Mouse (Mus musculus) CH12.LX (cell line): ENCODE measurements at regions not wholly inside any gene's neighbourhood (a gene's known extent, or its start where the extent isn't known, plus 50 kb on each side); places are given as distances from the start of the nearest gene placed in this dataset.

Source experiments
- CHD1 ChIP-seq: IDR thresholded peaks from 2 replicates; pipeline ENCODE4 v1.6.1; 2012; ENCODE audit warnings: low read depth, low read length, improper control_type of control experiment, inconsistent platforms
- CTCF ChIP-seq, 2 experiments: IDR thresholded peaks in 1 of 2; conservative IDR thresholded peaks in 1 of 2; 2 replicates each; pipeline ENCODE4 v1.5.1; 2011 to 2012; ENCODE audit warnings: low read depth in 2 of 2, low read length in 2 of 2, improper control_type of control experiment in 1 of 2, inconsistent platforms in 1 of 2, mild to moderate bottlenecking in 1 of 2, moderate library complexity in 1 of 2
- RAD21 ChIP-seq: IDR thresholded peaks from 2 replicates; pipeline ENCODE4 v1.6.1; 2011; ENCODE audit warnings: low read depth, mild to moderate bottlenecking, low read length, improper control_type of control experiment, moderate library complexity
- RCOR1 ChIP-seq: conservative IDR thresholded peaks from 2 replicates; pipeline ENCODE4 v1.6.1; 2012; ENCODE audit warnings: low read depth, mild to moderate bottlenecking, inconsistent platforms, low read length, improper control_type of control experiment
- SMC3 ChIP-seq: IDR thresholded peaks from 2 replicates; pipeline ENCODE4 v1.6.1; 2011; ENCODE audit warnings: low read depth, low read length, improper control_type of control experiment

DNA sequence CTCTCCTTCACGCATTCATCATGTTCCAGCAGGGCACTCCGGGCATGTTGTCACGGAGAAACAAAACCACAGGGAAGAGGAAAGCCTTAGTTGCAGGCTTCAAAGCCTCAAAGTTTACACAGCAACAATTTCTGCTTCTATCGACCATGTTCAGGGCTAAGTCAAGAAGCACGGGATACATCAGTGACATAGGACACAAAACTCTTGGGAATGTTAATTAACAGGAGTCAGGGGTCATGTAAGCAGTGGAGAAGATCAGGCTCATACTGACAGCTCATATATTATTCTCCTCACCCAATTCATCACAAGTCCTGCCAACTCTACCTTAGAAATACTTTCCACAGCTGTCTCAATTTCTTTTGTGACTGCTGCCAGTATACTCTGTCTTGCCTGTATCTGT lies 133.0 kb upstream of the Btbd3 start:
- TF ChIP-seq CHD1 = no peak
- TF ChIP-seq CTCF (conservative IDR thresholded peaks at IDR 0.05 in 1 of 2, IDR thresholded peaks at IDR 0.05 in 1 of 2; ENCODE audit: low read depth in 2 of 2, low read length in 2 of 2) = no peak
- no peak for TF ChIP-seq RAD21
- no peak for TF ChIP-seq SMC3
- no peak for TF ChIP-seq RCOR1
